Mouse (Mus musculus): ENCODE measurements around the gene 2010315B03Rik. TPM values are rescaled to one million over a fixed set of nuclear protein-coding genes. Genes with fewer than 3 reads are reported as not detected.

The 2010315B03Rik gene
- 23.2 and 27.5 TPM in 2 replicates for total RNA-seq (2014; rRNA removed)
- polyA plus RNA-seq (2012; rRNA removed), result 3.6 and 4.2 TPM in 2 replicates

- H3K27ac ChIP-seq (replicated peaks; ENCODE audit: insufficient read depth, low read depth, low read length), result peak within 1 kb of the TSS; percentile 97
- H3K4me1 ChIP-seq (ENCODE audit: control insufficient read depth, insufficient read depth, low read length), result peaks cover 7% of the 10 kb centered on the region
- peak within 1 kb of the TSS; percentile 90 for H3K4me3 ChIP-seq (ENCODE audit: insufficient read depth, low read depth, low read length)
- peaks cover 18% of the 10 kb centered on the region; the same call in 1 of the 2 replicates for H3K79me2 ChIP-seq (ENCODE audit: control insufficient read depth, insufficient read depth, low read length)
- under 1% methylated on average over 21 of the region's 22 CpGs for WGBS
- H3K9ac ChIP-seq (ENCODE audit: low read depth, low read length), result peak within 1 kb of the TSS; percentile 87
- peak; percentile 95 for DNase-seq (ENCODE audit: extremely low read depth, low read depth, low spot score)
- H3K36me3 ChIP-seq (ENCODE audit: control insufficient read depth, insufficient read depth, low read length), result no peaks in the 10 kb centered on the region
- TF ChIP-seq CTCF (IDR thresholded peaks at IDR 0.05; ENCODE audit: low read depth, low read length), result 0 out of 2 replicates have a peak, but pooled peaks have one; percentile 18
- peak; percentile 86 for TF ChIP-seq POLR2A (IDR thresholded peaks at IDR 0.05; ENCODE audit: extremely low read depth, insufficient read depth, low read length)
- H3K27me3 ChIP-seq (ENCODE audit: control insufficient read depth, insufficient read depth, low read length), result no peaks in the 10 kb centered on the region
Measured at GRCm38 (mm10) chr9:124312171-124313142, at the start of gene 2010315B03Rik. Gene 2010315B03Rik (minus strand): TSS chr9:124312696.

DNA sequence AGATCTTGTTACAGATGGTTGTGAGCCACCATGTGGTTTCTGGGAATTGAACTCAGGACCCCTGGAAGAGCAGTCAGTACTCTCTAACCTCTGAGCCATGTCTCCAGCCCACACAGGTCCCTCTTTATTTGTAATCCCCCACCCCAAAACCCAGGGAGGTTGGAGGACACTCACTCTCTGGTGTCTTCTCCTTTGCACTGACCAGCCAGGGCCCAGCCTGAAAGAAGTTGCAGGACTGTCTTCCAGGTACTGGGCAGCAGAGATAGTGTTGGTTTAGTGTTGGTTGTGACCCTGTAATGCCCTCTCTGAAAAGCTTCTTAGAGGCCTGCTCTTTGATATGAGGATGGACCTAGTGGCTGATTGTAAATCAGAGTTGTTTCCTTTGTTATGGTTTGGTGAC is 994 bp downstream of the 2010315B03Rik start:
- no peaks in the 10 kb centered on the region for H3K27me3 ChIP-seq (ENCODE audit: control insufficient read depth, insufficient read depth, low read length)
- TF ChIP-seq CTCF (IDR thresholded peaks at IDR 0.05; ENCODE audit: low read depth, low read length) (no peak), POLR2A (IDR thresholded peaks at IDR 0.05; ENCODE audit: extremely low read depth, insufficient read depth, low read length) (no peak)
- no peaks in the 10 kb centered on the region for H3K36me3 ChIP-seq (ENCODE audit: control insufficient read depth, insufficient read depth, low read length)
- H3K4me3 ChIP-seq (ENCODE audit: insufficient read depth, low read depth, low read length), result peak overlapping the region; percentile 90
- peak; percentile 44 for DNase-seq (ENCODE audit: extremely low read depth, low read depth, low spot score)
- H3K9ac ChIP-seq (ENCODE audit: low read depth, low read length), result peak overlapping the region; percentile 78
- peak overlapping the region; percentile 84 for H3K27ac ChIP-seq (replicated peaks; ENCODE audit: insufficient read depth, low read depth, low read length)
- H3K79me2 ChIP-seq (ENCODE audit: control insufficient read depth, insufficient read depth, low read length), result peaks cover 26% of the 10 kb centered on the region
- H3K4me1 ChIP-seq (ENCODE audit: control insufficient read depth, insufficient read depth, low read length), result peaks cover 7% of the 10 kb centered on the region

DNA sequence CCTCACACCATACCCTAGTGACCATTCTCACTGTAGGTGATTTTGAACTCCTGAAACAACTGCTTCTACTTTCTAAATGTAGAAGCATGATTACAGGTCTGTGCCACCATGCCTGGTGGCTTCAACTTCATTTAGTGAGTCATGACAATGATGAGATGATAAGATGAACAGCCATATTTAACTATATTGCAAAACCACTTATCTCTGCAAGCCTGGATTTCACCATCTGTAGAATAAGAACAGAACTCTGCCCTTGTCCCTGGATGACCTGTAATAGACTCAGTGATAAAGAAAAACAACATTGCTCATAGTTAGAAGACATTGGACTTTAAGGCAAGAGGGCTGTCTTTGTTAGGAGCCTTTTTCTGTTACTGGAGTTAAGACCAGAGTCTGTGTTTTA is 24.2 kb downstream of the 2010315B03Rik start:
- Histone ChIP-seq H3K27me3 (ENCODE audit: control insufficient read depth, insufficient read depth, low read length) (no peaks in the 10 kb centered on the region), H3K36me3 (ENCODE audit: control insufficient read depth, insufficient read depth, low read length) (peaks cover 7% of the 10 kb centered on the region), H3K4me3 (ENCODE audit: insufficient read depth, low read depth, low read length) (no peak overlapping the region), H3K79me2 (ENCODE audit: control insufficient read depth, insufficient read depth, low read length) (no peaks in the 10 kb centered on the region), H3K27ac (replicated peaks; ENCODE audit: insufficient read depth, low read depth, low read length) (no peak overlapping the region), H3K4me1 (ENCODE audit: control insufficient read depth, insufficient read depth, low read length) (no peaks in the 10 kb centered on the region), H3K9ac (ENCODE audit: low read depth, low read length) (no peak overlapping the region)
- peak; percentile 69 for DNase-seq (ENCODE audit: extremely low read depth, low read depth, low spot score)
- TF ChIP-seq POLR2A (IDR thresholded peaks at IDR 0.05; ENCODE audit: extremely low read depth, insufficient read depth, low read length) (no peak), CTCF (IDR thresholded peaks at IDR 0.05; ENCODE audit: low read depth, low read length) (no peak)

DNA sequence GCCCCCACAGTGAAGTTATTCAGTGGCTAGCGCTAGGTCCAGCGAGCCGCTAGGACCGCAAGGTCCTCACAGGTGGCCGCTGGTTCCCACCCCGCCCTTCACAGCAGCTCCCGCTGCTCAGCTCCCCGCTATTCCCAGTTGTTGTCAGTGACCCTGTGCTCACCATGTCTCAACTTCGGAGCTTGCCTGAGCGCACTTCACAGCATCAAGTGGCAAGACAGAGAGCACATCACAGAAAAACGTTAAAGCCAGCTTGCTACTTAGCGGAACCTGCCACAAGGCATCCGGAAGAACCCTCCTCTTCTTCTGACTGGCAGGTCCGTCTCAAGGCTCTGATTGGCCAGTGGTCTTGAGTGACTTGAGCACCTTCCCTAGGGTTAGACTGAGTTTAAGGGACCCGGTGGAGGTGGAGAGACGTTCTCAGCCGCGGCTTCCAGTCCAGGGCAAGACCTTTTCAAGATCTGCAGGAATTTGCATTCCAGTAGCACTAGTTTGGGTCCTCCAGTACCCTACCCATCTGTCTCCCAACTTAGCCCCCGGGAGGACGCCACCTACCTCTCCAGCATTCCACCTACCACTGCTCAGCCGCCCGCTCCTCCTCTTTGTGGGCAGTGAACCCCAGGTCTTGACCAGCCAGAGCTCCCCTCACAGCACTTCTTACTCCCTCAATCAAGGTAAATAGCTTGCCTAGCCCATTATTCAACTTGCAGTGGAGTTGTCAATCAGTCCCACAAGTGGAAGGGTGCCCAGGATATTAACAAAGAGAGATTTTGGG is 30.4 kb downstream of the 2010315B03Rik start:
- DNase-seq (ENCODE audit: extremely low read depth, low read depth, low spot score), result peak; percentile 95
- peak overlapping the region; percentile 72 for H3K9ac ChIP-seq (ENCODE audit: low read depth, low read length)
- peaks cover 22% of the 10 kb centered on the region; the same call in 1 of the 2 replicates for H3K79me2 ChIP-seq (ENCODE audit: control insufficient read depth, insufficient read depth, low read length)
- H3K27me3 ChIP-seq (ENCODE audit: control insufficient read depth, insufficient read depth, low read length), result no peaks in the 10 kb centered on the region
- H3K36me3 ChIP-seq (ENCODE audit: control insufficient read depth, insufficient read depth, low read length), result 0 out of 2 replicates have a peak, but pooled peaks cover 3% of the 10 kb centered on the region
- TF ChIP-seq POLR2A (IDR thresholded peaks at IDR 0.05; ENCODE audit: extremely low read depth, insufficient read depth, low read length), result peak; percentile 46; the same call in 1 of the 2 replicates
- peak; percentile 8; the same call in 1 of the 2 replicates for TF ChIP-seq CTCF (IDR thresholded peaks at IDR 0.05; ENCODE audit: low read depth, low read length)
- under 1% methylated on average over 22 of the region's 22 CpGs for WGBS
- peak overlapping the region; percentile 76 for H3K27ac ChIP-seq (replicated peaks; ENCODE audit: insufficient read depth, low read depth, low read length)
- peaks cover 15% of the 10 kb centered on the region; the same call in 1 of the 2 replicates for H3K4me1 ChIP-seq (ENCODE audit: control insufficient read depth, insufficient read depth, low read length)
- peak overlapping the region; percentile 72 for H3K4me3 ChIP-seq (ENCODE audit: insufficient read depth, low read depth, low read length)

GRCm38 (mm10) chr9:124281448-124281791 is 31.1 kb downstream of the 2010315B03Rik start:
- TF ChIP-seq POLR2A (IDR thresholded peaks at IDR 0.05; ENCODE audit: extremely low read depth, insufficient read depth, low read length) (no peak), CTCF (IDR thresholded peaks at IDR 0.05; ENCODE audit: low read depth, low read length) (no peak)
- DNase-seq (ENCODE audit: extremely low read depth, low read depth, low spot score), result peak; percentile 53
- H3K27ac ChIP-seq (replicated peaks; ENCODE audit: insufficient read depth, low read depth, low read length), result 0 out of 2 replicates have a peak overlapping the region, but pooled peaks have one; percentile 5
- peaks cover 3% of the 10 kb centered on the region; the same call in 1 of the 2 replicates for H3K36me3 ChIP-seq (ENCODE audit: control insufficient read depth, insufficient read depth, low read length)
- H3K9ac ChIP-seq (ENCODE audit: low read depth, low read length), result peak overlapping the region; percentile 35
- peaks cover 15% of the 10 kb centered on the region; the same call in 1 of the 2 replicates for H3K4me1 ChIP-seq (ENCODE audit: control insufficient read depth, insufficient read depth, low read length)
- H3K79me2 ChIP-seq (ENCODE audit: control insufficient read depth, insufficient read depth, low read length), result peaks cover 22% of the 10 kb centered on the region; the same call in 1 of the 2 replicates
- no peaks in the 10 kb centered on the region for H3K27me3 ChIP-seq (ENCODE audit: control insufficient read depth, insufficient read depth, low read length)
- WGBS, result 6% methylated on average over 1 of the region's 1 CpGs
- peak overlapping the region; percentile 72 for H3K4me3 ChIP-seq (ENCODE audit: insufficient read depth, low read depth, low read length)
